Mouse (Mus musculus) liver (tissue): ENCODE results near the gene Optc.

Source experiments
- DNase-seq: peaks from one replicate; pipeline ENCODE4 v3.0.0-alpha.2; 2020; ENCODE audit warnings: mixed read lengths

Optc gene

GRCm38 (mm10) chr1:133878825-133879423, 28.9 kb downstream of the Optc start:
- DNase-seq: no peak

GRCm38 (mm10) chr1:133876936-133877335, 30.9 kb downstream of the Optc start:
- DNase-seq: no peak

GRCm38 (mm10) chr1:133873086-133873813, 34.5 kb downstream of the Optc start:
- DNase-seq: no peak

GRCm38 (mm10) chr1:133871241-133871640, 36.6 kb downstream of the Optc start:
- no peak for DNase-seq

GRCm38 (mm10) chr1:133869221-133869620, 38.6 kb downstream of the Optc start:
- no peak for DNase-seq

- no peak for DNase-seq
These were observed 44.4 kb downstream of the Optc start for GRCm38 (mm10) chr1:133863257-133863997.

- no peak for DNase-seq
These were observed 46.8 kb downstream of the Optc start for GRCm38 (mm10) chr1:133861028-133861427.

GRCm38 (mm10) chr1:133859821-133860711, 47.7 kb downstream of the Optc start:
- DNase-seq: no peak

GRCm38 (mm10) chr1:133859257-133859656, 48.5 kb downstream of the Optc start:
- DNase-seq: no peak

- DNase-seq: no peak
These were observed 50.0 kb downstream of the Optc start for GRCm38 (mm10) chr1:133857781-133858180.

- no peak for DNase-seq
These were observed 50.6 kb downstream of the Optc start for GRCm38 (mm10) chr1:133857171-133857570.

- DNase-seq: no peak
These were observed 51.1 kb downstream of the Optc start for GRCm38 (mm10) chr1:133856655-133857054.

GRCm38 (mm10) chr1:133856133-133856541, 51.7 kb downstream of the Optc start:
- DNase-seq: no peak

- DNase-seq: no peak
These were observed 52.4 kb downstream of the Optc start for GRCm38 (mm10) chr1:133855274-133856017.

GRCm38 (mm10) chr1:133854421-133855273, 53.2 kb downstream of the Optc start:
- no peak for DNase-seq
